Mouse (Mus musculus): Measurements from ENCODE around the gene Pts.

- TF ChIP-seq EP300 (IDR thresholded peaks at IDR 0.05; ENCODE audit: insufficient read depth, low read depth, low read length) (no peak), POLR2A (IDR thresholded peaks at IDR 0.05; ENCODE audit: insufficient read depth, low read depth, low read length) (no peak)
These were observed 31.0 kb downstream of the Pts start for GRCm38 (mm10) chr9:50497536-50497935.
